Mouse (Mus musculus) CH12.LX (cell line): Measurements from ENCODE around the gene Gm37240. TPM values are rescaled to one million over a fixed set of nuclear protein-coding genes. Genes with fewer than 3 reads are reported as not detected.

Experiments
- DNase-seq: peaks from one replicate; pipeline ENCODE4 v3.0.0-alpha.2; 2013; ENCODE audit errors: extremely low read depth
- H3K27ac ChIP-seq: 2 replicates; pipeline ENCODE4 v1.5.1; 2012; ENCODE audit warnings: low read depth, mild to moderate bottlenecking, control low read depth, moderate library complexity; ENCODE audit not compliant: insufficient read depth
- H3K27me3 ChIP-seq: replicated peaks from 2 replicates; pipeline ENCODE3; 2012; ENCODE audit warnings: inconsistent platforms
- H3K36me3 ChIP-seq, 2 experiments: replicated peaks in 1 of 2; 2 replicates each; pipeline versions ENCODE3 to v1.6.1; 2012; ENCODE audit warnings: inconsistent platforms in 1 of 2, low read length in 1 of 2, mild to moderate bottlenecking in 1 of 2, mixed read lengths in 1 of 2, moderate library complexity in 1 of 2; ENCODE audit not compliant: control insufficient read depth in 1 of 2, insufficient read depth in 1 of 2
- H3K4me1 ChIP-seq, 2 experiments: 2 replicates each; pipeline ENCODE4 v1.6.1; 2012; ENCODE audit warnings: inconsistent platforms in 1 of 2, moderate library complexity in 1 of 2; ENCODE audit not compliant: insufficient read depth in 2 of 2, control insufficient read depth in 1 of 2
- H3K4me2 ChIP-seq: 2 replicates; pipeline ENCODE4 v1.6.1; 2012; ENCODE audit warnings: low read depth, mild to moderate bottlenecking, control low read depth; ENCODE audit not compliant: poor library complexity, insufficient read depth, severe bottlenecking
- H3K4me3 ChIP-seq, 3 experiments: fragments of 150-350 bp in 1 of 3; sonication (generic) in 1 of 3; replicated peaks in 1 of 3; 2 replicates each; pipeline versions ENCODE3 to v1.5.1; 2011 to 2012; ENCODE audit warnings: low read depth in 2 of 3, low read length in 2 of 3, mild to moderate bottlenecking in 2 of 3, moderate library complexity in 2 of 3, control low read depth in 1 of 3, improper control_type of control experiment in 1 of 3, inconsistent platforms in 1 of 3, mixed read lengths in 1 of 3; ENCODE audit not compliant: poor library complexity in 1 of 3
- H3K79me2 ChIP-seq: replicated peaks from 2 replicates; pipeline ENCODE4 v1.6.1; 2012; ENCODE audit warnings: mild to moderate bottlenecking, moderate library complexity; ENCODE audit not compliant: control insufficient read depth, poor library complexity, insufficient read depth, severe bottlenecking; ENCODE audit errors: extremely low read depth
- H3K9ac ChIP-seq: 2 replicates; pipeline ENCODE4 v1.6.1; 2012; ENCODE audit warnings: low read depth, mild to moderate bottlenecking, control low read depth, moderate library complexity; ENCODE audit not compliant: insufficient read depth
- H3K9me3 ChIP-seq: replicated peaks from 2 replicates; pipeline ENCODE3; 2012; ENCODE audit warnings: low read length, inconsistent platforms, mixed read lengths
- CTCF ChIP-seq, 2 experiments: IDR thresholded peaks in 1 of 2; conservative IDR thresholded peaks in 1 of 2; 2 replicates each; pipeline ENCODE4 v1.5.1; 2011 to 2012; ENCODE audit warnings: low read depth in 2 of 2, low read length in 2 of 2, improper control_type of control experiment in 1 of 2, inconsistent platforms in 1 of 2, mild to moderate bottlenecking in 1 of 2, moderate library complexity in 1 of 2
- HCFC1 ChIP-seq: IDR thresholded peaks from 2 replicates; pipeline ENCODE4 v1.6.1; 2012; ENCODE audit warnings: low read depth, mild to moderate bottlenecking, inconsistent platforms, low read length, improper control_type of control experiment
- MYC ChIP-seq: IDR thresholded peaks from 2 replicates; pipeline ENCODE4 v1.6.1; 2011; ENCODE audit warnings: low read depth, mild to moderate bottlenecking, improper control_type of control experiment, low read length
- NRF1 ChIP-seq: IDR thresholded peaks from 2 replicates; pipeline ENCODE4 v1.6.1; 2014; ENCODE audit warnings: low read depth, mild to moderate bottlenecking, inconsistent platforms, low read length, improper control_type of control experiment, moderate library complexity
- POLR2AphosphoS2 ChIP-seq: IDR thresholded peaks from 2 replicates; pipeline ENCODE4 v1.6.1; 2011; ENCODE audit warnings: low read depth, low read length, improper control_type of control experiment
- RAD21 ChIP-seq: IDR thresholded peaks from 2 replicates; pipeline ENCODE4 v1.6.1; 2011; ENCODE audit warnings: low read depth, mild to moderate bottlenecking, low read length, improper control_type of control experiment, moderate library complexity
- SMC3 ChIP-seq: IDR thresholded peaks from 2 replicates; pipeline ENCODE4 v1.6.1; 2011; ENCODE audit warnings: low read depth, low read length, improper control_type of control experiment
- TCF12 ChIP-seq: IDR thresholded peaks from 2 replicates; pipeline ENCODE4 v1.6.1; 2014; ENCODE audit warnings: low read depth, mild to moderate bottlenecking, inconsistent platforms, low read length, improper control_type of control experiment
- USF1 ChIP-seq: IDR thresholded peaks from 2 replicates; pipeline ENCODE4 v1.6.1; 2014; ENCODE audit warnings: low read depth, mild to moderate bottlenecking, inconsistent platforms, low read length, improper control_type of control experiment
- ZC3H11A ChIP-seq: IDR thresholded peaks from 2 replicates; pipeline ENCODE4 v1.6.1; 2012; ENCODE audit warnings: low read depth, mild to moderate bottlenecking, inconsistent platforms, low read length, improper control_type of control experiment
- ZKSCAN1 ChIP-seq: IDR thresholded peaks from 2 replicates; pipeline ENCODE4 v1.6.1; 2012; ENCODE audit warnings: low read depth, inconsistent platforms, low read length, improper control_type of control experiment, borderline replicate concordance
- dilution Hi-C: fragments of 300-500 bp; cut with MboI; formaldehyde crosslinking; loops from 2 replicates; pipeline ENCODE4 v1.14.3; 2020; ENCODE audit warnings: low sequenced_read_pairs; ENCODE audit not compliant: extremely low pct_unique_long_range_greater_than_20kb, extremely low pct_ligation_motif_present
- in situ Hi-C: fragments of 300-500 bp; cut with MboI; formaldehyde crosslinking; loops from 3 replicates; pipeline ENCODE4 v1.14.3; 2019; ENCODE audit warnings: low sequenced_read_pairs, low pct_ligation_motif_present, low pct_unique_long_range_greater_than_20kb, mixed read lengths
- polyA plus RNA-seq: library from polyadenylated mRNA; unstranded; fragments of >175 nt; gene quantifications from 2 replicates; pipeline ENCODE4 v1.2.1, GENCODE M21; 2012; ENCODE audit warnings: low read depth; ENCODE audit not compliant: insufficient read length
- total RNA-seq, 2 experiments: library from RNA; depleted of rRNA; stranded (reverse); fragments of 300-350 nt in 1 of 2; fragments of >200 nt in 1 of 2; gene quantifications; 2 replicates each; pipeline ENCODE4 v1.2.3; 2012 to 2014

Gm37240 gene
- total and polyA plus RNA-seq, 3 experiments: 0.08 to 0.19 (median 0.14) TPM

DNA sequence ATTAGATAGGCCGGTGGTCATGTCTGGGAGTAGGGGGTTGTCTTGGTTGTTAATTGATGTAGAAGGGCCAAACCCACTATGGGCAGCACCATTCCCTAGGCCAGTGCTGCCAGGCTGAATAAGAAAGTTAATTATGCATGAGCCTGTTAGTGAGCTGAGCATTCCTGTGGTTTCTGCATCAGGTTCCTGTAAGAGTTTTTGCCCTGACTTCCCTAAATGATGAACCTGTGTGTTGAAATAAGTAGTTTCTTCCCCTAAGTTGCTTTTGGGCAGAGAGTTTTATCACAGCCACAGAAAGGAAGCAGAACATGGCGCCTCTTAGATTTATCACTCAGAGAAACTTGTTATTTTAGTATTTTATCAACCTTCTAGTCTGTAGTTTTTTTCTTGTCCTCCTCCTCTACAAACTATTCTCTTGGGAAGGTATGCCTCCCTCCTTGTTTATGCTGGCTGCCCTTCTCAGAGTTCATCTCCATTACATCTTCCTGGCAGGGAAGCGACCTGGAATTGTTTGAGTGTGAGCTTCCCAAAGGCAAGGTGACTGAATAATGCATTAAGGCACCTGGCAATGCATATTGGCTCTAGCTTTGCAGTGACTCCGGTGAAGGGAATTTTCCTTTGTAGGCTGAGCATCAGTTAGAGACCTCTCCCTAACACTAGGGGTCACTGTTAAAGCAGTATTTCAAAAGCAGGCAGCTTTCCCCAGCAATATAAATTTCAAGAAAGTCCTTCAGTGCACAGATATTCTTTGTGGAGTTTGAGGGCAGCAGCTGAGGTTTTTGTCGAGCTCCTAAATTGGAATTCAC is 1272.1 kb downstream of the Gm37240 start:
- TF ChIP-seq TCF12 (no peak), ZKSCAN1 (no peak), NRF1 (no peak), CTCF (conservative IDR thresholded peaks at IDR 0.05 in 1 of 2, IDR thresholded peaks at IDR 0.05 in 1 of 2; ENCODE audit: low read depth in 2 of 2, low read length in 2 of 2) (peak; percentile 82 to 87), RAD21 (peak; percentile 94), ZC3H11A (peak; percentile 74), USF1 (no peak), SMC3 (peak; percentile 89)
- Histone ChIP-seq H3K36me3 (no peaks in the 10 kb centered on the region), H3K27me3 (no peaks in the 10 kb centered on the region), H3K79me2 (no peaks in the 10 kb centered on the region), H3K4me1 (peaks cover 3% of the 10 kb centered on the region in 2 experiments; a peak in 2 of 4 replicates), H3K4me2 (no peak overlapping the region), H3K9ac (no peak overlapping the region), H3K27ac (no peak overlapping the region), H3K9me3 (peaks cover 10% of the 10 kb centered on the region), H3K4me3 (no peak overlapping the region)
- in situ Hi-C loops (no loop called here), dilution Hi-C loops (no loop called here)
- peak; percentile 58 for DNase-seq

DNA sequence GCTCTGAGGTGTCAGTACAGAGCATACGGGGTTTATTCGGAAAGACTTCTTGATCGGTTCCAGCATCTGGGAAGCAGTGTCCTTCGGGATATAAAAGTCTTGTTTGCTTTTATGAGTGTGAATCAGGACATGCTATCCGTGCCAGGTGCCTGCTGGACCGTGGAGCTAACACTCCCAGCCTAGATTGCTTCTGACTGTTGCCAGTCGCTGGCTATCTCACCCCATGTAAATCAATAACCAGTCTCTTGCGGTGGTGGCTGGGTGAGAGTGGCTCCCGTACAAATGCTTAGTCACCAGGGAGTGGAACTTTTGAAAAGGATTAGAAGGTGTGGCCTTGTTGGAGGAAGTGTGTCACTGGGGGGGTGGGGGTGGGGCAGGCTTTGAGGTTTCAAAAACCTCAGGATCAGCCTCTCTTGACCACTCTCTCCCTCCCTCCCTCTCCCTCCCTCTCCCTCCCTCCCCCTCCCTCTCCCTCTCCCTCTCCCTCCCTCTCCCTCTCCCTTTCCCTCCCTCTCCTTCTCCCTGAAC is 1277.1 kb downstream of the Gm37240 start:
- TF ChIP-seq HCFC1: no peak
- TF ChIP-seq MYC: no peak
- Histone ChIP-seq H3K79me2 (no peaks in the 10 kb centered on the region), H3K27me3 (no peaks in the 10 kb centered on the region), H3K4me1 (peaks cover 0 to 3% of the 10 kb centered on the region in 2 experiments; a peak in 1 of 4 replicates), H3K9me3 (peaks cover 14% of the 10 kb centered on the region), H3K36me3 (no peaks in the 10 kb centered on the region), H3K9ac (no peak overlapping the region), H3K27ac (no peak overlapping the region), H3K4me2 (no peak overlapping the region), H3K4me3 (no peak overlapping the region)
- in situ Hi-C loops: no loop called here
- DNase-seq: no peak
- dilution Hi-C loops: no loop called here

DNA sequence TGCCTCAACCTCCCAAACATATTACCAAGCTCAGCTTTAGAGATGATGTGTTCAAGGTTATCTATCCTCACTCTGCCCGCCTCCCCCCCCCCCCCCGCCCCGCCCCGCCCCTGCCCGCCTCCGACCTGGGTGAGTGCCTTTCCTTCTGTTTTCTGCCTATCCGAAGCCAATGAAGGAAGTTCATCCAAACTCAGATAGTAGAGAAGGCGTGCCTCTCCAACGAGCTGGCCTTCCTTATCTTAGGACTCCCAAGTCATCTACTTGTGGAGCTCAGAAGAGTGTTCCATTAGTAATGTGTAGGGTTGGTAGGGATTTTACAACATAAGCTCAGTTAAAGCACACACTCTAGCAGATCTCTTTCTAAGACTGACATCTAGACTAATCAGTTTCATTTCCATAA is 1284.1 kb downstream of the Gm37240 start:
- Histone ChIP-seq H3K27me3 (no peaks in the 10 kb centered on the region), H3K4me1 (peaks cover 0 to 4% of the 10 kb centered on the region in 2 experiments; a peak in 2 of 4 replicates), H3K27ac (no peak overlapping the region), H3K4me2 (no peak overlapping the region), H3K9ac (no peak overlapping the region), H3K36me3 (no peaks in the 10 kb centered on the region), H3K4me3 (no peak overlapping the region), H3K9me3 (peaks cover 5% of the 10 kb centered on the region), H3K79me2 (no peaks in the 10 kb centered on the region)
- in situ Hi-C loops (no loop called here), dilution Hi-C loops (no loop called here)
- no peak for DNase-seq
- no peak for TF ChIP-seq POLR2AphosphoS2
